Mouse (Mus musculus) neural tube, embryonic 12.5 days (tissue): ENCODE data around the gene Ccnf. TPM values are rescaled to one million over a fixed set of nuclear protein-coding genes. Genes with fewer than 3 reads are reported as not detected.

Experiments
- ATAC-seq: fragments of 200-750 bp; cut with Nextera tagmentation; 2 replicates; pipeline ENCODE4 v1.8.0; 2017; ENCODE audit warnings: low read depth, mild to moderate bottlenecking, moderate TSS enrichment, moderate library complexity; ENCODE audit not compliant: low FRiP score
- H3K27ac ChIP-seq: fragments of 300-500 bp; sonication (generic); 2 replicates; pipeline ENCODE4 v1.5.1; 2016
- H3K27me3 ChIP-seq: fragments of 300-500 bp; sonication (generic); replicated peaks from 2 replicates; pipeline ENCODE4 v1.6.1; 2016; ENCODE audit warnings: mild to moderate bottlenecking
- H3K36me3 ChIP-seq: fragments of 300-500 bp; sonication (generic); 2 replicates; pipeline ENCODE4 v1.6.1; 2016; ENCODE audit warnings: mild to moderate bottlenecking
- H3K4me1 ChIP-seq: fragments of 300-500 bp; sonication (generic); 2 replicates; pipeline ENCODE4 v1.6.1; 2016
- H3K4me2 ChIP-seq: fragments of 300-500 bp; sonication (generic); replicated peaks from 2 replicates; pipeline ENCODE4 v1.6.1; 2016; ENCODE audit warnings: mild to moderate bottlenecking
- H3K4me3 ChIP-seq: fragments of 300-500 bp; sonication (generic); 2 replicates; pipeline ENCODE4 v1.5.1; 2016
- H3K9ac ChIP-seq: fragments of 300-500 bp; sonication (generic); 2 replicates; pipeline ENCODE4 v1.6.1; 2016; ENCODE audit warnings: mild to moderate bottlenecking
- H3K9me3 ChIP-seq: fragments of 300-500 bp; sonication (generic); 2 replicates; pipeline ENCODE4 v1.6.1; 2016; ENCODE audit warnings: mild to moderate bottlenecking
- WGBS: fragments of 180-500 bp; shearing (Covaris S2); methylation state at CpG from one replicate; pipeline ENCODE4 v1.1.7; 2016; 5-methylcytosine and 5-hydroxymethylcytosine counted together
- polyA plus RNA-seq: library from polyadenylated mRNA; unstranded; fragments of >200 nt; fragmentation: Nextera tagmentation; extraction: Ambion mirVana; gene quantifications from 2 replicates; pipeline ENCODE4 v1.2.1, GENCODE M21; 2016

Ccnf gene
- 53.5 and 54.8 TPM in 2 replicates for polyA plus RNA-seq

DNA sequence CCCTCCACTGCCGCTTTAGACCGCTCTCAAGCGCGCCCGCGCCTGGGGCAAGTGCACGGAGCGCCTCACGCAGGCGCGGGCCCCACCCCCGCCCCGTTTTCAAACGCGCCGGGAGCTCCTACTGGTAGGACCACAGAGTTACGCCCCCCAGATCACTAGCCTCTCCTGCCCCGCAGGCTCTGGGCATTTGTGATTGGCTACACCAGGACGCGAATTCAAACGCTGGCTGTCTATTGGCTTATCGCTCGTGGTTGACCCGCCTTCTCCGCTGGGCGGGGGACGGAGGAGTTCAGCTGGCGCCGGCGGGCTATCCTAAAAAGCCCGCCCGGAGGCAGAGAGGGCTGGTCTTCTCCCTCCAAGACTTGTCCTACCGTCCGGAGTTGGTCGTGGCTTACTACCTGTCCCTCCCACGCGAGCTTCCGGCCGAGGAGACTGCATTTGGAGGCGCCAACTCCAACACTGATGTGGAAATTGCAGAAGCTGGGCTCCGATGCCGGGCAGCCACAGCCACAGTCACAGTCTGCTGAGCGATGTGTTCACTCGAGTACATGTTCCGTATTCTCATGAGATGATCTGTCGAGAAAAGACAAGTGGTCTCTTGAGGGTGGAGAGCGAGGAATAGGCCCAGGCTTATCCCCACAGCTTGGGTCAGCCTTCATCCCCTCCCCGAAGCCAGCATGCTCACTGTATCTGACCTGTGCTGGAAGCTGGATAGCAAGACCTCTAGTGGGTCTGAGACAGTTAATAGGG is at the start of gene Ccnf:
Gene Ccnf (minus strand): TSS at position 165 of the 750 bp plus-strand sequence.
- Histone ChIP-seq H3K4me1 (peaks cover 12% of the 10 kb centered on the region), H3K27me3 (no peaks in the 10 kb centered on the region), H3K36me3 (peaks cover 20% of the 10 kb centered on the region), H3K9me3 (no peaks in the 10 kb centered on the region), H3K4me2 (peak within 1 kb of the TSS; percentile 73), H3K27ac (no peak within 1 kb of the TSS), H3K4me3 (peak within 1 kb of the TSS; percentile 61), H3K9ac (peak within 1 kb of the TSS; percentile 72)
- under 1% methylated on average over 48 of the region's 48 CpGs for WGBS
- ATAC-seq: peak; percentile 100

DNA sequence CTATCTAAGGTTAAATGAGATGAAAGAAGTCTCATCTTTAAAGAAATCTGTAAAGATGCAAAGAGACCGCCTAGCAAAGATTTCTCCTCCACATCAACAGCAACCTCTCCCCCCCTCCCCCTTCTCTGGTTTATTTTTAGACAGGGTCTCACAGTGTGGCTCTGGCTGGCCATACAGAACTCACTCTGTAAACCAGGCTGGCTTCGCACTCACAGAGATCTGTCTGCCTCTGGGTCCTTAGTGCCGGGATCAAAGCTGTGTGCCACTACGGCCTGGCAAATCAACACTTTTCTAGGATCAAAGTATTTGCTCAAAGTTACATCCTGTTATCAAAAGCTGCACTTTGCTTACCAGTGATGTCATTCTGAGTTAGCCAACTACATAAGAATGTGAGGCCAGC is 49.4 kb upstream of the Ccnf start:
- Histone ChIP-seq H3K9me3 (no peaks in the 10 kb centered on the region), H3K27me3 (no peaks in the 10 kb centered on the region), H3K9ac (no peak overlapping the region), H3K4me1 (no peaks in the 10 kb centered on the region), H3K4me2 (no peak overlapping the region), H3K36me3 (no peaks in the 10 kb centered on the region), H3K4me3 (no peak overlapping the region), H3K27ac (no peak overlapping the region)
- WGBS: 87% methylated on average over 4 of the region's 4 CpGs
- no peak for ATAC-seq

DNA sequence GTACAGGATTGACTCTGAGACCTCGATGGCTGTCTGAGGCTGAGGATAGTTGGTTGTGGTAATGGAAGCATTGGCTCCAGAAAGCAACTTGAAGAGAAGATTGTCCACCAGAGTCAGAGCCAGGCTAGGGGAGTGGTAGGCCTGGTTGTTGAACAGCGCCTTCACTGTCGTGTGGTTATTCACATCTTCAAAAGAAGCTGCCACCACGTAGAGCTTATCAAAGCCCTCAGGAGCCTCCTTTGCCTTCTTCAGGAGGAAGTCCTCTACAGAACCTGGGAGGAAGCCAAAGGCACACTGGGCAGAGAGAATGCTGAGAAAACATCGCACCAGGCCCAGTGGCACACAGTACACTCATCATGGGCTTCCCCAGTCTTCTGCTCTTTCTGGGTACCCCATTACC is 38.1 kb upstream of the Ccnf start:
- Histone ChIP-seq H3K4me1 (no peaks in the 10 kb centered on the region), H3K36me3 (no peaks in the 10 kb centered on the region), H3K4me3 (no peak overlapping the region), H3K9ac (no peak overlapping the region), H3K4me2 (no peak overlapping the region), H3K27ac (no peak overlapping the region), H3K27me3 (no peaks in the 10 kb centered on the region), H3K9me3 (no peaks in the 10 kb centered on the region)
- ATAC-seq: no peak
- WGBS: 85% methylated on average over 5 of the region's 5 CpGs

DNA sequence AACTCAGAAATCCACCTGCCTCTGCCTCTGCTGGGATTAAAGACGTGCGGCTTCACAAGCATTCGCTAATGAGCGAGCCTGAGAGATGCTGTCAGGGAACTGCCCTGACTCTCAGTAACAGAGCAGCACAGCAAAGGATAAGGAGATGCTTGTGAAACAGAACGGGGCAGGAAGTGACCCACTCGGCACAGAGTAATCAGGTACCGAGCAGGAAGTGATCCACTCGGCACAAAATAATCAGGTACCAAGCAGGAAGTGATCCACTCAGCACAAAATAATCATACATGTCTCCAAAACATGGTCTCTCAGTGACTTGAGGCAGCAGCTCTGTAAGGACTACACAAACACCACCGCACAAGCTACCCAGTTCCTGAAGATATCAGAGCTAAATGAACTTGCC is 37.2 kb upstream of the Ccnf start:
- no peaks in the 10 kb centered on the region for H3K9me3 ChIP-seq
- H3K4me2 ChIP-seq: no peak overlapping the region
- H3K4me1 ChIP-seq: no peaks in the 10 kb centered on the region
- WGBS: 90% methylated on average over 9 of the region's 9 CpGs
- H3K27me3 ChIP-seq: no peaks in the 10 kb centered on the region
- H3K4me3 ChIP-seq: no peak overlapping the region
- ATAC-seq: no peak
- H3K36me3 ChIP-seq: no peaks in the 10 kb centered on the region
- no peak overlapping the region for H3K27ac ChIP-seq
- H3K9ac ChIP-seq: no peak overlapping the region

DNA sequence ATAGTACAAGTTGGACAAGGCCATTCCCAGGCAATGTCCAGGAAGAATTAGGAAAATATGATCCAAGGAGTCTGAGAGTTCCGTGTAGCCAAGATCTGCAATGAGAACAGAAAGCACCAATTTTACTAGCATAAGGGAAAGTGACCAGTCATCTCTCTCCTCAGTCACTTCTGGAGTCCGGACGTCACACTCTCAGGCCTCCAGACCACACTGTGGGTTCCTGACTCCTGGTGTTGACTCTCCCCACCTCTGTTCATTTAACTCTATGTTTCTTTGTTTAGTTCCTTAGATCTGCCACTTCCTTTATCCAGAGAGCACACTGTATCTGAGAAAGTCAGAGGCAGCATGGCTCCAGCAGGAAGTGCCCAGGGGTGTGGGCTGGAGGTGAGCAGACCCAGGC is 34.4 kb upstream of the Ccnf start:
- Histone ChIP-seq H3K36me3 (no peaks in the 10 kb centered on the region), H3K4me3 (no peak overlapping the region), H3K27ac (no peak overlapping the region), H3K9me3 (no peaks in the 10 kb centered on the region), H3K4me1 (no peaks in the 10 kb centered on the region), H3K27me3 (no peaks in the 10 kb centered on the region), H3K9ac (no peak overlapping the region), H3K4me2 (no peak overlapping the region)
- 80% methylated on average over 3 of the region's 3 CpGs for WGBS
- no peak for ATAC-seq

DNA sequence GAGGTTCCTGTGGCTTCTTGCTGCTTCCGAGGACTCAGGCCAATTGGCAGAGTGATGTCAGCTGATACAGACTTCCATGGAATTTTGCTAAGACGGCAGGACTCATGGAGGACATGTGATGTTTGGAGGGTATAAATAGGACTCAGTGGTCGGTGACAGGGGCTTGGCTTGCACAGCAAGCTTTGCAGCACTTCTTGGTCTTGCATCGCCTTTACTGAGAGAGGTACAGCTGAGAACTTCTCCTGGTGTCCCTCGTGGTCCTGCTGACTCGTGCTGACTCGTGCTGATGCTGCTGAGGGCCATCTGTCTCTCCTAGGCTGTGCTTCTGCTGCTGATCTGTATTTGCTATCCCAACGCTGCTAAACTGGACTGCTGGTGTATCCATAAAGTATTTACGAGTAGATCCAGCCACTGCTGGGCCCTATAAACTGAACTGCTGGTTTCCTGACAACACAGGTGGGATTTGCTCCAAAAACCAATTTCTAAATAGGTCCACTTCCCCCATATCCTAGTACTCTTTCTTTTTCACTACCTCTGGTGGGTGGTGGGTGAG is 32.1 kb upstream of the Ccnf start:
- 72% methylated on average over 9 of the region's 9 CpGs for WGBS
- Histone ChIP-seq H3K4me2 (no peak overlapping the region), H3K27me3 (no peaks in the 10 kb centered on the region), H3K4me1 (no peaks in the 10 kb centered on the region), H3K27ac (no peak overlapping the region), H3K9ac (no peak overlapping the region), H3K9me3 (no peaks in the 10 kb centered on the region), H3K36me3 (no peaks in the 10 kb centered on the region), H3K4me3 (no peak overlapping the region)
- ATAC-seq: no peak

DNA sequence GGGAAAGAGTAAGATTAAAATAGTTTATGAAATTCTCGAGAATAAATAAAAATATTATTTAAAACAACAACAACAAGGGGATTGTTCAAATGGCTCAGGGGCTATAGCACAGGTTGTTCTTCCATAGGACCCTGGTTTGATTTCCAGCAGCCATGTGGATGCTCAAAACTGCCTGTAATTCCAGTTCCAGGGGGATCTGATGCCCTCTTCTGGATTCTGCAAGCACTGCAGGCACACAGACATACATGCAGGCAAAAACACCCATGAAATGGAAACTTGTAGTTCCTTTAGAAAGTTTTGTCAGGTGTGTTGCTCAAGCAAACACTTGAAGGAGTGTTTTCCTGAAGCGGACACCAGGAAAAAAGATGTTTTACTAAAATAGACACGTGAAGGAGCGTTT is 31.4 kb upstream of the Ccnf start:
- Histone ChIP-seq H3K36me3 (no peaks in the 10 kb centered on the region), H3K4me3 (no peak overlapping the region), H3K4me2 (no peak overlapping the region), H3K27ac (no peak overlapping the region), H3K27me3 (no peaks in the 10 kb centered on the region), H3K9ac (no peak overlapping the region), H3K9me3 (no peaks in the 10 kb centered on the region), H3K4me1 (no peaks in the 10 kb centered on the region)
- ATAC-seq: no peak
- WGBS: 74% methylated on average over 4 of the region's 4 CpGs

DNA sequence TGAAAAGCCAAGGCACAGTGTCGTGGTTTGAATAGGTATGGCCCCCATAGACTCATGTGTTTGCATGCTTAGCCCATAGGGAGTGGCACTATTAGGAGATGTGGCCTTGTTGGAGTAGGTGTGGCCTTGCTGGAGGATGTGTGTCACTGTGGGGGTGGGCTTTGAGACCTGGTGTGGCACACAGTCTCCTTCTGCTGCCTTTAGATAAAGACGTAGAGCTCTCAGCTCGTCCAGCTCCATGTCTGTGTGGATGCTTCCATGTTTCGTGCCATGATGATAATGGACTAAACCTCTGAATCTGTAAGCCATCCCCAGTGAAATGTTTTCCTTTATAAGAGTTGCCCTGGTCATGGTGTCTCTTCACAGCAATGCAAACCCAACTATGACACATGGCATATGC is 28.6 kb upstream of the Ccnf start:
- H3K9me3 ChIP-seq: no peaks in the 10 kb centered on the region
- no peaks in the 10 kb centered on the region for H3K36me3 ChIP-seq
- 90% methylated on average over 4 of the region's 4 CpGs for WGBS
- no peaks in the 10 kb centered on the region for H3K27me3 ChIP-seq
- no peaks in the 10 kb centered on the region for H3K4me1 ChIP-seq
- no peak overlapping the region for H3K9ac ChIP-seq
- H3K4me3 ChIP-seq: no peak overlapping the region
- H3K27ac ChIP-seq: no peak overlapping the region
- H3K4me2 ChIP-seq: no peak overlapping the region
- no peak for ATAC-seq

DNA sequence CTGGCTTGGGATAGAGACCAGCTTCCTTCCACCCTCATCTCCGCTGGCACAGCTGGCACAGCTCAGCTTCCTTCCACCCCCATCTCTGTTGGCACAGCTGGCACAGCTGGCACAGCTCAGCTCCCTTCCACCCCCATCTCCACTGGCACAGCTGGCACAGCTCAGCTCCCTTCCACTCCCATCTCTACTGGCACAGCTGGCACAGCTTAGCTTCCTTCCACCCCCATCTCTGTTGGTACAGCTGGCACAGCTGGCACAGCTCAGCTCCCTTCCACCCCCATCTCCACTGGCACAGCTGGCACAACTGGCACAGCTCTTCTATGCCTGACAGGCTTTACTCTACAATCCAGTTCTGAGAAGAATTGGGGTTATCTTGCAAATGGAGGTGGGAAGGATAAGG is 15.8 kb upstream of the Ccnf start:
- ATAC-seq: no peak
- 97% methylated on average over 1 of the region's 1 CpGs for WGBS
- H3K9me3 ChIP-seq: 0 out of 2 replicates have a peak, but pooled peaks cover 3% of the 10 kb centered on the region
- no peaks in the 10 kb centered on the region for H3K27me3 ChIP-seq
- H3K27ac ChIP-seq: no peak overlapping the region
- H3K36me3 ChIP-seq: no peaks in the 10 kb centered on the region
- H3K4me1 ChIP-seq: no peaks in the 10 kb centered on the region
- H3K4me2 ChIP-seq: no peak overlapping the region
- H3K9ac ChIP-seq: no peak overlapping the region
- H3K4me3 ChIP-seq: no peak overlapping the region

DNA sequence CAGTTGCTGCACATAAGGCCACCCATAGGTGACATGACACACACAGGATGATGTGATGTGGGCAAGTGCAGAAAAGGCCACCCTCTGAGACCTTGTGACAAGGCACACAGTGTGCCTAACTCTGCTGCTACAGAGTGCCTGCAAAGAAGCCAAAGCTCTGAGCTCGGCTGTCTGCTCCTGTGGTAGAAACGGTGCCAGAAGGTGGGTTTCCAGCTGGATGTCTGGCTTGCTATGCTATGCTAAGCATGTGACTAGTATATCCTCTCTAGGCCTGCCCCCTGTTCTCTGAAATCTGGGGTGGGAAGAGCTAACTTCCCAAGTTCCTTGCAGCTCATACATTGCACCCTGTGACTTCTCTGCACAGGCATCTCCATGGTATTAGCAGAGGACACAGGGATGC is 13.5 kb upstream of the Ccnf start:
- H3K4me2 ChIP-seq: no peak overlapping the region
- no peaks in the 10 kb centered on the region for H3K36me3 ChIP-seq
- no peak overlapping the region for H3K9ac ChIP-seq
- no peak overlapping the region for H3K27ac ChIP-seq
- WGBS: 86% methylated on average over 2 of the region's 2 CpGs
- ATAC-seq: no peak
- H3K27me3 ChIP-seq: no peaks in the 10 kb centered on the region
- no peaks in the 10 kb centered on the region for H3K4me1 ChIP-seq
- H3K4me3 ChIP-seq: no peak overlapping the region
- H3K9me3 ChIP-seq: no peaks in the 10 kb centered on the region

DNA sequence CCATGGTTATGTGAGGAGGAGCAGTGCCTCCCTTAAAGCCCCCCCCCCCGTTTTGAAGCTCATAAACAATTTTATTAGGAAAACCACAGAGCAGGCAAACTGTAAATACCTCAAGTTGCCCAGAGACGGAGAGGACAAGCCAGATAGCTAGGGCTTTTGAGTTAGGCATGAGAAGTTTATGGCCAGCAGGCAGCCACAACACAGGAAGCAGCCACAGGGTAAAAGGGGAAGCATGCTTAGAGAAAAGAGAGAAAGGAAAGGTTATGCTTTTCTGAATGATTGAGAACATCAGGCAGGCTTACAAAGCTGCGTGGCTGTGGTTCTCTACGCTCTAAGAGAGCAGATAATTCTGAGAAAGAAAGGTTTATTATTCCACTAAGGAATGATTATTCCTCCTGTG is 9.2 kb upstream of the Ccnf start:
- Histone ChIP-seq H3K9me3 (no peaks in the 10 kb centered on the region), H3K27ac (no peak overlapping the region), H3K4me3 (no peak overlapping the region), H3K4me2 (no peak overlapping the region), H3K9ac (no peak overlapping the region), H3K4me1 (no peaks in the 10 kb centered on the region), H3K36me3 (no peaks in the 10 kb centered on the region), H3K27me3 (no peaks in the 10 kb centered on the region)
- no peak for ATAC-seq
- WGBS: 60% methylated on average over 4 of the region's 4 CpGs

DNA sequence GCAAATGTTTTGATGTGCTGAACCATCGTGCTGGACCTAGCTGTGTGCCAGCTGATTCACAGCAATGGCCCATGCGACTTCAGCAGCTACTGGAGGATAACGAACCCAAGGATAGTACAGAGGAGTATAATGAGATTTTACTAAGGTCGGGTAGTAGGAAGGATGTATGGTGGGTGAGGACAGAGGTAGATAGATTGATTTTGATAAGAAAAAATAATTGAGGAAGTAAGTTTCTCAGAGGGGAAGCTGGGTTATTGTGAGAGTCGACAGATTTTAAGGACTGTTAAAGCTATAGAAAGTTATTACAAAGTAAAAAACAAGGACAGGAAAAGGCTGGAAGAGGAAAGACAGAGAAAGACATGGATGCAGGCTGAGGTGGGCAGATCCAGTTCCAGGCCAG is 8.4 kb upstream of the Ccnf start:
- H3K36me3 ChIP-seq: no peaks in the 10 kb centered on the region
- H3K4me1 ChIP-seq: no peaks in the 10 kb centered on the region
- WGBS: 81% methylated on average over 5 of the region's 5 CpGs
- no peak overlapping the region for H3K4me3 ChIP-seq
- H3K4me2 ChIP-seq: no peak overlapping the region
- no peaks in the 10 kb centered on the region for H3K9me3 ChIP-seq
- H3K27me3 ChIP-seq: no peaks in the 10 kb centered on the region
- no peak for ATAC-seq
- no peak overlapping the region for H3K9ac ChIP-seq
- H3K27ac ChIP-seq: no peak overlapping the region

DNA sequence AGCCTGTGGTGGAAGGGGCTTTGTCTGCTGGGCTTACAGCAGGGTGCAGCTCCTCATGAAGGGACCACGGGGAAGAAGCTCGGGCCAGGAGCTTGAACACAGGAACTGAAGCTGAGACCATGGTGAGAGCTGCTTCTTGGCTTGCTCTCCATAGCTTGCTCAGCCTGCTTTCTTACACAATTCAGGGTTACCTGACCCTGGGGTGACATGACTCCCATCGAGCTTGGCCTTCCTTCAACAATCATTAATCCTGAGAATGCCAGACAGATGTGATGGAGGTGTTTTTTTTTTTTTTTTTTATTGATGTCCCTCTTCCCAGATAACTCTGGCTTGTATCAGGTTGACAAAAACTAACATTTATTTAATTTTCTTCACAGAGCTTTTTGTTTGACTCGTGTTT is 7.7 kb upstream of the Ccnf start:
- no peak overlapping the region for H3K4me3 ChIP-seq
- H3K27ac ChIP-seq: no peak overlapping the region
- WGBS: 68% methylated on average over 4 of the region's 4 CpGs
- no peaks in the 10 kb centered on the region for H3K9me3 ChIP-seq
- H3K9ac ChIP-seq: no peak overlapping the region
- no peak for ATAC-seq
- H3K36me3 ChIP-seq: no peaks in the 10 kb centered on the region
- H3K4me2 ChIP-seq: no peak overlapping the region
- H3K27me3 ChIP-seq: no peaks in the 10 kb centered on the region
- no peaks in the 10 kb centered on the region for H3K4me1 ChIP-seq
